Mouse (Mus musculus) large intestine, adult 2 months (tissue): Measurements from ENCODE around the gene Slit2. TPM values are rescaled to one million over a fixed set of nuclear protein-coding genes. Genes with fewer than 3 reads are reported as not detected.

Source experiments
- DNase-seq: peaks from one replicate; pipeline ENCODE4 v3.0.0-alpha.2; 2012; ENCODE audit warnings: low read depth, low spot score
- WGBS: fragments of 180-500 bp; shearing (Covaris S2); methylation state at CpG from one replicate; pipeline ENCODE4 v1.1.7; 2018; 5-methylcytosine and 5-hydroxymethylcytosine counted together
- polyA plus RNA-seq: library from polyadenylated mRNA; depleted of rRNA; stranded (reverse); fragments of >200 nt; gene quantifications from 2 replicates; pipeline ENCODE4 v1.2.3, GENCODE M21; 2012

The Slit2 gene
- polyA plus RNA-seq, 1 experiment = 1.2 TPM

GRCm38 (mm10) chr5:48340808-48341433, 358.0 kb downstream of the Slit2 start:
- 32% methylated on average over 7 of the region's 7 CpGs for WGBS
- no peak for DNase-seq

GRCm38 (mm10) chr5:48345095-48345982, 362.4 kb downstream of the Slit2 start:
- WGBS = 42% methylated on average over 5 of the region's 5 CpGs
- no peak for DNase-seq

- WGBS = 92% methylated on average over 2 of the region's 2 CpGs
- DNase-seq = no peak
Measured at GRCm38 (mm10) chr5:48345983-48346648, 363.2 kb downstream of the Slit2 start.

GRCm38 (mm10) chr5:48349309-48349708, 366.4 kb downstream of the Slit2 start:
- 72% methylated on average over 1 of the region's 1 CpGs for WGBS
- no peak for DNase-seq
